Mouse (Mus musculus): ENCODE data around the gene Zfp629.
"Not testable (repeated sequence)": the region's sequence is repeated elsewhere in the genome, so short reads cannot be mapped to it uniquely, and the experiment has no call there.

Gene Zfp629

GRCm38 (mm10) chr7:127614891-127615843, at the start of gene Zfp629:
Zfp629 (minus strand) TSS chr7:127615797.
- DNase-seq, result peak; percentile 98

- DNase-seq, result no peak
Observed at GRCm38 (mm10) chr7:127662926-127663325, 47.3 kb upstream of the Zfp629 start.

- DNase-seq, result no peak
Observed at GRCm38 (mm10) chr7:127661833-127662232, 46.2 kb upstream of the Zfp629 start.

GRCm38 (mm10) chr7:127660882-127661281, 45.3 kb upstream of the Zfp629 start:
- DNase-seq, result no peak

DNA sequence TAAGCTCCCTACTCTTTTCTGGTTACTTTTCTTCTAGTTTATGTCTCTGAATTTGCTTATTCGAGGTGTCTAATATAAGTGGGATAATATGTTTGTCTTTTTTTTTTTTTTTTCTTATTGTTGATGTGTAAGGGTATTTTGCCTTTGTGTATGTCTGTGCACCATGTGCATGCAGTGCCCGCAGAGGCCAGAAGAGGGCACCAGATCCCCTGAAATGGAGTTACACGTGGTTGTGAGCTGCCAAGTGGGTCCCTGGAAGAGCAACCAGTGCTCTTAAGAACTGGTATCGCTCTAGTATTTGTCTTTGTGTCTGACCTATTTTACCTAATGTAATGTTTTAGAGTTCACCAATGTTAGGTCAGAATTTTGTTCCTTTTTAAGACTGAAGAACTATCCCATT, 41.3 kb upstream of the Zfp629 start:
- no peak for DNase-seq

GRCm38 (mm10) chr7:127654318-127654717, 38.7 kb upstream of the Zfp629 start:
- no peak for DNase-seq

- DNase-seq, result no peak
Observed at GRCm38 (mm10) chr7:127652050-127652449, 36.5 kb upstream of the Zfp629 start.

DNA sequence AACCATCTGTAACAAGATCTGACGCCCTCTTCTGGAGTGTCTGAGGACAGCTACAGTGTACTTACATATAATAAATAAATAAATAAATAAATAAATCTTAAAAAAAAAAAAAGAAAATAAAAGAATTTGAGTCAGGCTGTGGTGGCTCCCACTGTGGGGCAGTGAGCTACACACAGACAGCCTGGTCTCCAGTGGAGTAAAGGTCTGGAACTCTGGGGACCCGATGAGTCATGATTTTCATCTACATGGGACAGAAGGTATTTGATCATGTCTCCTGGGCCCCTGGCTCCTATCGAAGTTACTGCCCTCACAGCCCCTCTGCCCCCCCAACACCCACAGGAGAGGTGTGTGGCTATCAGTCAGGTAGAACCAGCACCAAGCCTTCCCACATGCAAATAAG, 36.0 kb upstream of the Zfp629 start:
- DNase-seq, result no peak

- DNase-seq, result no peak
Observed at GRCm38 (mm10) chr7:127649206-127649605, 33.6 kb upstream of the Zfp629 start.

GRCm38 (mm10) chr7:127648516-127649201, 33.1 kb upstream of the Zfp629 start:
- no peak for DNase-seq

DNA sequence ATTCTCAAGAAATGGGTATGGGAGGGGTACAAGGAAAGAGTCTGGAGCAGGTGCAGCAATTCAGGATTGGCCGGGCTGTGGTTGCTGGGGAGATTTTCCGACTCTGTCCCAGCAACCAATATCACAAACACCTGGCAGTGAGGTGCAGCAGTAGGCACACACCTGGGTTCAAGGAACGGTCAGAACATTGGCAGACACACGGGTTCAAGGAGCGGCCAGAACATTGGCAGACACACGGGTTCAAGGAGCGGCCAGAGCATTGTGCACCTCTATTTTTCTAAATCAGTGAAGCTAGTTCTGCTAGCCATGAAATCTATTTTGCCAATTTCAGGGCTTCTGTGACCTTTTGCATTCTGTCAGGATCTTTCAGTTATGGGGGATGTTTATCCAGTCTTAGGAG, 32.0 kb upstream of the Zfp629 start:
- DNase-seq, result not testable (repeated sequence)

DNA sequence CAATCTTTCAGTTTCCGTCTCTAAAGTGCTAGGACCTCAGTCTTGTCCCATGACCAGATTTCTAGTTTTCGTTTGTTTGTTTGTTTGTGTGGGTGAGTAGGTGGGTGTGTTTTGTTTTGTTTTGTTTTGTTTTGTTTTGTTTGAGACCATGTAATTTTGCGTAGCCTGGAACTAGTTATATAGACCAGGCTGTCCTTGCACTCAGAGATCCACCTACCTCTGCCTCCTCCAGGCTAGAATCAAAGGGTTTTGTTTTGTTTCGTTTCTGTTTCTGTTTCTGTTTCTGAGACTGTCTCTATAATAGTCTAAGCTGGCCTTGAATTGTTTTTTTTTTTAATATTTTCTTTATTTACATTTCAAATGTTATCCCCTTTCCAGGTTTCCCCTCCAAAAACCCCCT, 30.8 kb upstream of the Zfp629 start:
- DNase-seq, result no peak

- DNase-seq, result no peak
Observed at GRCm38 (mm10) chr7:127642254-127642653, 26.7 kb upstream of the Zfp629 start.

- DNase-seq, result no peak
Observed at GRCm38 (mm10) chr7:127641260-127641659, 25.7 kb upstream of the Zfp629 start.

- DNase-seq, result peak; percentile 97
Observed at GRCm38 (mm10) chr7:127636963-127637362, 21.4 kb upstream of the Zfp629 start.

GRCm38 (mm10) chr7:127631416-127631815, 15.8 kb upstream of the Zfp629 start:
- DNase-seq, result no peak

DNA sequence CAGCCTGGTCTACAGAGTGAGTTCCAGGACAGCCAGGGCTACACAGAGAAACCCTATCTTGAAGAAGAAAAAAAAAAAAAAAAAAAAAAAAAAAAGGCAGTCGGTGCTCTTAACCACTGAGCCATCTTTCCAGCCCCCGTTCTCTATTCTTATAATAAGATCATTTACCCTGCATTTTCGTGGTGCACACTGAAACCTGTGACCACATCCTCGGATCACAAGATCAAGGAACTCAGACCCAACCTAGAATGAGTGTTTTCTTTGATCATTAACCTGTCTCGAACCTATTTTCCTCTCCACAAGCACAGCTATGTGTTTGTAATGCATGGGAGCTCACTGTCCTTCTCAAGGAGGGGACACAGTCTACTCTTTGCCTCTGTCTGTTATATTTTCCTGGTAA, 13.0 kb upstream of the Zfp629 start:
- DNase-seq, result no peak

- DNase-seq, result peak; percentile 45
Observed at GRCm38 (mm10) chr7:127626471-127626870, 10.9 kb upstream of the Zfp629 start.

GRCm38 (mm10) chr7:127626039-127626438, 10.4 kb upstream of the Zfp629 start:
- DNase-seq, result peak; percentile 81

- DNase-seq, result peak; percentile 79
Observed at GRCm38 (mm10) chr7:127618402-127618801, 2.8 kb upstream of the Zfp629 start.

DNA sequence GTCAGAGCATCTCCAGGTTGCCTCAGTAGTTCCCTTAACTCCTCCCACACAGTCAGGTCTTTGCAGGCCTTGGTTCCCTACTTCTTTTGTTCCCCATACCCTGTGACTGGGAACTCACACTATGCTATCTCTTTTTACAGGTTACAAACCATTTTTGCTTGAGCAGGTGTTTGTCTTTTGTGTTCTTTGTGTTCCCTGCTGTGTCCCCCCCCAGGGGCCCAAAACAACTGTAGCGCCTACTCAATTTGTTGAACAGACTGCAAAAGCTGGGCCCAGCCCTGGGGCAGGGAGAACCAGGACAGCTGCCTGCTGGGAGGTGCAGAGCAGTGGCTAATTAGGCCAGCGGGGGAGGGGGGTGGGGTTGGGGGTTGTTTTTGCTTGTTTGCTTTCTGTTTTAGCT, 2.4 kb upstream of the Zfp629 start:
- DNase-seq, result no peak

DNA sequence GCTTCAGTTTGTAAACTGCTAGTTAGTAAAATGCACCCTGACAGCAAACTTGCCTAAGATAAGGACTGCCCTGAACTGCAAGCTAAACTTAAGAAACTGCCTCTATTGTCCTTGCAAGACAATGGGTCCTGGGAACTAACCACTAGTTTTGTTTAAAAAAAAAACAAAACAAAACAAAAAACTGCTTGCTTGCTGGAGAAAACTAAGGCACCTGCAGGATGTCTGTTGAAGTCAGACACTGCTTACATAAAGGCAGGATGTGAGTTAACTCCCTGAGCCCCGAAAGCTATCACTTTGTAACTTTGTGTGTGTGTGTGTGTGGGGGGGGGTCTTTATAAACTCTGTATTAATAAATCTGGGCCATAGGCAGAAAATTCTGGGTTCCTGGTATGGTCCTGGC, 1.3 kb upstream of the Zfp629 start:
- no peak for DNase-seq

DNA sequence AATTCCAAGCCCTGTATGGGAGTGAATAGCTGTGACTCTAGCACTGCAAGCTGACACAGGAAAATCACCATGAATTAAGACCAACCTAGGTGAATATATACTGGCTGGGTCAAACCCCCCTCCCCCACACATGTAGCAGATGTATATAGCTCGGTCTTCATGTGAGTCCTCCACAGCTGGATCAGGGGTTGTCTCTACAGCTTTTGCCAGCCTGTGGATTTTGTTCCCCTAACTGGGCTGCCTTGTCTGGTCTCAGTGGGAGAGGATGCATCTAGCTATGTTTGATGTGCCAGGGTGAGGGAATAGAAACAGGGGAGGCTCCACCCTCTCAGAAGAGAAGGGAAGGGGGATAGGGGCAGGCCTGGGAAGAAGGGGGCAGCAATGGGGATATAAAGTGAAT, 739 bp upstream of the Zfp629 start:
- no peak for DNase-seq

- DNase-seq, result peak; percentile 96
Observed at GRCm38 (mm10) chr7:127614511-127614890, 1.1 kb downstream of the Zfp629 start.
